Mouse (Mus musculus) urinary bladder, postnatal 36 days (tissue): ENCODE data around the gene H2al2a.
"Not testable (repeated sequence)": the region's sequence is repeated elsewhere in the genome, so short reads cannot be mapped to it uniquely, and the experiment has no call there.

Source experiments
- DNase-seq, 2 experiments: peaks; one replicate each; pipeline ENCODE4 v3.0.0; 2022; ENCODE audit warnings: low spot score in 2 of 2, mixed read lengths in 1 of 2

H2al2a gene

GRCm38 (mm10) chr2:17975601-17976327, 21.0 kb downstream of the H2al2a start:
- no peak for DNase-seq

- DNase-seq: no peak
These were observed 22.8 kb downstream of the H2al2a start for GRCm38 (mm10) chr2:17973868-17974440.

- DNase-seq: no peak
These were observed 23.5 kb downstream of the H2al2a start for GRCm38 (mm10) chr2:17973246-17973645.

- no peak for DNase-seq
These were observed 23.9 kb downstream of the H2al2a start for GRCm38 (mm10) chr2:17972843-17973242.

- no peak for DNase-seq
These were observed 25.4 kb downstream of the H2al2a start for GRCm38 (mm10) chr2:17971407-17971806.

GRCm38 (mm10) chr2:17970662-17971061, 26.1 kb downstream of the H2al2a start:
- DNase-seq: no peak

GRCm38 (mm10) chr2:17970187-17970586, 26.6 kb downstream of the H2al2a start:
- no peak for DNase-seq

GRCm38 (mm10) chr2:17968571-17968970, 28.2 kb downstream of the H2al2a start:
- DNase-seq: no peak

- not testable (repeated sequence) for DNase-seq
These were observed 28.7 kb downstream of the H2al2a start for GRCm38 (mm10) chr2:17968037-17968436.

GRCm38 (mm10) chr2:17959501-17959900, 37.3 kb downstream of the H2al2a start:
- no peak for DNase-seq

- DNase-seq: no peak
These were observed 49.9 kb downstream of the H2al2a start for GRCm38 (mm10) chr2:17946875-17947274.
